Mouse (Mus musculus) mouse trophoblast stem cell (cell line): Measurements from ENCODE around the gene Dtx2.

Experiments
- in situ Hi-C, 2 experiments: fragments of 300-500 bp; cut with MseI, MboI; formaldehyde crosslinking; loops; 2 replicates in 1 of 2; 3 replicates in 1 of 2; pipeline ENCODE4 v1.15.1; 2025

Gene Dtx2

DNA sequence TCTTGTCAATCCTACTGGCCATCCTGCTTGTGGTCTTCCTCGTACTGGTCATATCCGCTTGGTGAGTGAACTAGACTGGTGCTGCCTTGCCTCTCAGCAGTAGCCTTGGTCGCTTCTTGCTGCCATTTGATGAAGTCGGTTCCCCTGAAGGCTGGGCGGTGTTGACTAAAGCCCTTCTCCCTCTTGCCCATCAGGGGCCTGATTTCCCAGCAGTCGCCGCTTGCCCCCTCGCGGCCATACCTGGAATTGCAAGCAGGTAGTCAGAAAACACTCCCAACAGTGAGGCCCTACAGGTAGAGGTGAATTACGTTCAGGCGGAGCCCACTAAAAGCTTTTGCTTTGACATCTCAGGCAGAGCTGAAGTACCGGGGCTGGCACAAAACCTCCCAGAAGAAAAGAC lies 67.0 kb downstream of the Dtx2 start:
- in situ Hi-C loops = loop anchor here in 1 of 2 experiments (10.0 kb wide), 1 partner anchor 87 kb away; the partner anchor contains the start of gene Ssc4d

DNA sequence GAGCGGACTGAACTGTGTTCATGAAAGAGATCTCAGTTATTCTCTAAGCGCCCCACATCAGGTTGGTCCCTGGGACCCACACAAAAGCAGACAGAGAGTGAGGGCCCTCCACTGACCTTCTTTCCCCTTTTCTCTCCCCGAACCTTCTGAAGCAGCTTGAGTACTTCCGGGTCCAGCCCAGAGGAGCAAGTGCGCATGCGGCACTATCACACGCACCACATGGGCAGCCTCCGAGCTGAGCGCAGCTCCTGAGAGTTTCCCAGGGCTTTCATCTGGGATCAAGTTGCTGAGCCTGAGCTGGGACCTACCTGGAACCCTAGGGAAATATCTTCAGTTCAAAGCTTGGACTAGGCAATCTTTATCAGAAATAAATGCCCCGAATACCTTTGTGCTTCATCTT lies 69.3 kb downstream of the Dtx2 start:
- in situ Hi-C loops = loop anchor here in 1 of 2 experiments (10.0 kb wide), 1 partner anchor 89 kb away; the partner anchor contains the start of gene Ssc4d

DNA sequence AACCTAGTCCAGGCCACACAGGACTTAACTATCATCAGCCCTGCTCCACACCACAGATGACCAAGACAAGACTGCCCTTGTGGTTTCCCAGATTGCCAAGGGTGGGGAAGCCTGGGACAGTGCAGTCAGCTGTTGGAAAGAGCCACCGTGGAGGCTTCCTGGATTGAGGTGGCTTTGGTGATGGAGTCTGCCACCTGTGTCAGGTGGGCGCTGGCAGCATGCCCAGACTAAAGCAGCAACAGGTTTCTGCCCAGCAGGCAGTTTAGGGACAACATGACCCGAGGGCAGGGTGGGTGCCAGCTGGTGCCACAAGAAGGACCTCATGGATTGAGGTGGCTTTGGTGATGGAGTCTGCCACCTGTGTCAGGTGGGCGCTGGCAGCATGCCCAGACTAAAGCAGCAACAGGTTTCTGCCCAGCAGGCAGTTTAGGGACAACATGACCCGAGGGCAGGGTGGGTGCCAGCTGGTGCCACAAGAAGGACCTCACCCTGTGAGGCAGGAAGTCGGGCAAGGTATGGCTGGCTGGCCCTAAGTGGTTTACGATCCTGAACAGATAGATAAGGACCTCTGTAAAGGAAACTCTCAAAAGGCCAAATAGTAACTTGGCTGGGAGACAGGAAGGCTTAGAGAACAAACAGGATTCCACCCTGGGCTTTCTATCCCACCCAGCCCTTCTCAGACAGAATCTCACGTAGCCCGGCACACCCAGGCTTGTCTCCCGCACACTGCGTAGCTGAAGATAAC lies 72.0 kb downstream of the Dtx2 start:
- in situ Hi-C loops = loop anchor here in 1 of 2 experiments (10.0 kb wide), 1 partner anchor 92 kb away; the partner anchor contains the start of gene Ssc4d

DNA sequence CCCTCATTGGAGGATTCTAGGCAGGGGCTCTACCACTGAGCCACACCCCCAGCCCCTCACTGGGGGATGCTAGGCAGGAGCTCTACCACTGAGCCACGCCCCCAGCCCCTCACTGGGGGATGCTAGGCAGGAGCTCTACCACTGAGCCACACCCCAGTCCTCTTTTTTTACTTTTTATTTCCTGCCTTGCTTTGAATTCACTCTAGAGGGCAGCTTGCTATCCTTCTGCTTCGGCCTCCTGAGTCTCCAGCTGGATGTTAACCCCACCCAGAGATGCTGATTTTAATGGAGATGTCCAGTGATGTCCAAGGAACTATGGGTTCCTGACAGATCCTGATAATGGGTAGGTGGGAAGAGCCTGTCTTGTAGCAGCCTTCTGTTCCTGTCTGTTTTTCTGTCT lies 74.8 kb downstream of the Dtx2 start:
- in situ Hi-C loops = loop anchor here in 1 of 2 experiments (10.0 kb wide), 1 partner anchor 95 kb away; the partner anchor contains the start of gene Ssc4d

DNA sequence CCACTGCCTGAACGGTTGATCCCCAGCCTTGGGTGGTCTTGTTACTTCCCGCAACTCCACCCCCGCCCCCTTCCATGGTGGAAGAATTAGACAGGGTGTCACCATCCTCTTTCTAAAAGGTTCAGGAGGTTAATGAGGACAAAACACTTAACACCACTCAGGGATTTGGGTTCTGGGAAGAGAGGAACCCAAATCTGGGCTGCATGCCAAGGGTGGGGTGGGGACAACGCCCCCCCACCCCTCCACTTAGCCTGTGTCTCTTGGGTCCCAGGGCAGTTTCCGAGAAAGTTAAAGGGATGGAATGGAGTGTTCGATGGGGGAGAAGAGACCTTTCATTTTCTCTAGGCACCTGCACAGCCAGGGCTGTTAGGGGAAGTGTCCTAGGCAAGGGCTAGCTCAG lies 78.5 kb downstream of the Dtx2 start:
- in situ Hi-C loops = no loop called here

DNA sequence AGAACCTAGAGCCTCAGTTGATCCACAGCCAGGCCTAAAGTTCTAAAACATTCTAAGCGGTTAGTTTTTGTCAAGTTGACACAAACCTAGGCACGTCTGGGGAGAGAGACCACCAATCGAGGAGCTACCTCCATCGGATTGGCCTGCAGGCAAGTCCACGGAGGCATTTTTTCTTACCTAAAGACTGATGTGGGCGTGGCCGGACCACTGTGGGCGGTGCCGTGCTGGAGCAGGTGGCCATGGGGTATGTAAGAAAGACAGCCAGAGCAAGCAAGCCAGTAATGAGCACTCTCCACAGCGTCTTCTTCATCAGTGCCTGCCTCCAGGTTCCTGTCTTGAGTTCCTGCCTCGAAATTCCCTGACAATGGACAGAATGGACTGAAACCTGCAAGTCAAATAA lies 78.9 kb downstream of the Dtx2 start:
- in situ Hi-C loops = no loop called here

DNA sequence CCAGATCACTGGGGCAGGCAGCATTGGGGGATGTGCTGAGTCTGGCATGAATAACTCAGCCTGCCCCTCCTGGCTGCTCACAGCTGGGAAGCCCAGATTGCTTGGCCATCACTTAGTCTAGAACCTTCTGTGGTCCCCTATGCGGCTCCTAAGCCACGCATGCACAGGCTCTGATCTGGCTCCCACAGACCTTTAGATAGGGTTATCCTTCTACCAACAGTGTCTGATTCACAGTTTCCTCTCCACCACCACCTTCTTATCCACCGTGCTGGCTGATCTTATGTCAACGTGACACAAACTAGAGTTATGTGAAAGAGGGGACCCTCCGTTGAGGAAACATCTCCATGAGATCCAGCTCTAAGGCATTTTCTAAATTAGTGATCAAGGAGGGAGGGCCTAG lies 80.5 kb downstream of the Dtx2 start:
- in situ Hi-C loops = no loop called here

DNA sequence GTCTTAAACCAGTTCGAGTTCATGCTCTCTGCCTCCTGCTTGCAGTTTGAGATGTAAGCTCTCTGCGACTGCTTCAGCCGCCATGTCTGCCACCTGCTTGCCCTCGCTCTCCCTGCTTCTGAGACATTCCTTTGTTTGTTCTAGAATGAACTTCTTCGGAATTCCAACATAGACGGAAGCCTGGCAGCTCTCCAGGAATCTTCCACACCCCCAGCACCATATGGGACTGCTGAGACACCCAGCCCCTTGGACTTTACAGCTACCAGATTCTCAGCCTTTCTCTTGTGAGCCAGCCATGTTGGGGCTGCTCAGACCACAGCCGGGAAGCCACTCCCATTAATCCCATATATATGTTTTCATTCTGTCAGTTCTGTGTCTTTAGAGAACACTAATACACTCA lies 81.7 kb downstream of the Dtx2 start:
- in situ Hi-C loops = no loop called here

DNA sequence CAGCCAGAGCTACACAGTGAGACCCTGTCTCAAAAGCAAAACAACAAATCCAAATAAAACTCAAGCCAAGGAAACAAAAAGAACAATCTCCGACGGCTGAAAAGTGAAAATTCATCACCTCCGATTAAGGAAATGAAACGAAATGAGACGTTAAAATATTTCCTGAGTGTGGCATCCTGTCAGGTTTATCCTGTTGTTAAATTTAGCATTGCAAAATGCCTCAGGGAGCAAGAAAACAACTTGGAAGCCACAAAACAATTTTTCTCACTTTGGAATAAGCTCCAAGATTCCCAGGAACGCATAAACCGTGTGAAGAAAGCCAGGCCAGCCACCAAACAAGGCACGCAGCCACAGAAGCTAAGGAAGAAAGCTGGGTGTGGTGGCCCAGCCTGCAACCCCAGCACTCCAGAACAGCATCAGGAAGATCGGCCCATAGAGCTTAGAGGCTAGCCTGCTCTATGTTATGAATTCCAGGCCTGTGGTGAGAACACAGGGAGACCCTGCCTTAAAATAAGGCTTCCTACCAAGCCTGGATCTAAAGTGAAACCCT lies 82.5 kb downstream of the Dtx2 start:
- in situ Hi-C loops = no loop called here

DNA sequence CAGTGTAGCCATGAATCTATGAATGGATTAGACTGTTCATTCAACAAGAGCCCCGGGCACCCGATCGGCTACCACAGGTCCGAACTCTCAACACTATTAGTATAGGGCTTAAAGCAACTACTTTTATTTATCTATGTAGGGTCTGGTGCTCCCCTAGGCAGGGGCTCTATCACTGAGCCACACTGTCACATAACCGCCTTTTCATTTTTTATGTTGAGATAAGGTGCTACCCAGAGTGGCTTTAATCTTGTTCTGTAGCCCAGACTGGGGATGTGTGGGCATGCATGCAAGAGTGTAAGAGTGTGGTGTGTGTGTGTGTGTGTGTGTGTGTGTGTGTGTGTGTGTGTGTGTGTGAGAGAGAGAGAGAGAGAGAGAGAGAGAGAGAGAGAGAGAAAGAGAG lies 83.5 kb downstream of the Dtx2 start:
- in situ Hi-C loops = no loop called here

DNA sequence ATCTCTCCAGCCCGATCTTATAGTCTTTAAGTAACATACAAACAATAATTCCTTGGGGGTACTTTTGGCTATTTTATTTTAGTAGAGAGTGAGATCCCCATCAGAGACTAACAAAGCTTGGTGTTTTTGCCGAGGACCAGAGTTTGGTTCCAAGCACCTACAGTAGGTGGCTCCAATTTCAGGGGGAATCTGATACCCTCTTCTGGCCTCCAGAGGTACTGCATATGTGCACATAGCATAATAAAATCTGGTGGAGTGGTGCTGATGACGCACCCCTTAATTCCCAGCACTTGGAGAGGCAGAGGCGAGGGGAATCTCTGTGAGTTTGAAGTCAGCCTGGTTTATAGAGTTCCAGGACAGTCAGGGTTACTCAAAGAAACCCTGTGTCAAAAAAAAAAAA lies 87.7 kb downstream of the Dtx2 start:
- in situ Hi-C loops = no loop called here
